ENCODE assay signal across 7 mouse cellular contexts in genomic region chr5:74941426-74941825, GRCm38 (mm10).
A peak's percentile ranks its signal among the peaks of the same experiment; 100 is the strongest.
DNase-seq lines count a peak whose midpoint lies in the region; ATAC-seq lines count a peak whose summit lies in the region.

No protein-coding gene starts in this region.

- H3K36me3 ChIP-seq in kidney, embryonic 16.5 days (ENCODE audit: insufficient read depth, low read length), result no peaks in the 10 kb centered on the region
- H3K36me3 ChIP-seq in embryonic facial prominence, embryonic 10.5 days (replicated peaks), result no peaks in the 10 kb centered on the region
- no peaks in the 10 kb centered on the region for H3K36me3 ChIP-seq in heart, embryonic 12.5 days
- no peaks in the 10 kb centered on the region for H3K36me3 ChIP-seq in limb, embryonic 15.5 days

- H3K27me3 ChIP-seq in kidney, embryonic 16.5 days (ENCODE audit: insufficient read depth, low read length), result peaks cover 31% of the 10 kb centered on the region
- peaks cover 62% of the 10 kb centered on the region for H3K27me3 ChIP-seq in embryonic facial prominence, embryonic 10.5 days (replicated peaks; ENCODE audit: low read depth, poor library complexity, severe bottlenecking)
- H3K27me3 ChIP-seq in heart, embryonic 12.5 days (replicated peaks), result peaks cover 36% of the 10 kb centered on the region
- 0 out of 2 replicates have a peak, but pooled peaks cover 4% of the 10 kb centered on the region for H3K27me3 ChIP-seq in limb, embryonic 15.5 days

- peak overlapping the region; percentile 28; the same call in 1 of the 2 replicates for H3K4me2 ChIP-seq in kidney, embryonic 16.5 days (replicated peaks; ENCODE audit: low read depth, low read length)
- peak overlapping the region; percentile 38 for H3K4me2 ChIP-seq in heart, embryonic 12.5 days
- H3K4me2 ChIP-seq in limb, embryonic 15.5 days, result peak overlapping the region; percentile 15; the same call in 1 of the 2 replicates

- no peak for DNase-seq in kidney, adult 18-20 months
- DNase-seq in embryonic facial prominence, embryonic 10.5 days (ENCODE audit: low spot score), result peak; percentile 73
- no peak for DNase-seq in left cerebral cortex, adult 18-20 months (ENCODE audit: low spot score in 2 of 2)
- DNase-seq in thymus, postnatal 4 days, result no peak

- 1% methylated on average over 13 of the region's 13 CpGs for WGBS in kidney, embryonic 16.5 days
- WGBS in embryonic facial prominence, embryonic 10.5 days, result under 1% methylated on average over 13 of the region's 13 CpGs
- WGBS in heart, embryonic 12.5 days, result 1% methylated on average over 13 of the region's 13 CpGs
- WGBS in limb, embryonic 15.5 days, result 2% methylated on average over 13 of the region's 13 CpGs

- H3K4me3 ChIP-seq in kidney, embryonic 16.5 days (ENCODE audit: low read length), result no peak overlapping the region
- peak overlapping the region; percentile 19; the same call in 1 of the 2 replicates for H3K4me3 ChIP-seq in embryonic facial prominence, embryonic 10.5 days
- H3K4me3 ChIP-seq in heart, embryonic 12.5 days, result no peak overlapping the region
- H3K4me3 ChIP-seq in limb, embryonic 15.5 days, result no peak overlapping the region

- H3K9ac ChIP-seq in kidney, embryonic 16.5 days (replicated peaks; ENCODE audit: low read length), result 0 out of 2 replicates have a peak overlapping the region, but pooled peaks have one; percentile 37
- H3K9ac ChIP-seq in heart, embryonic 12.5 days, result no peak overlapping the region
- no peak overlapping the region for H3K9ac ChIP-seq in limb, embryonic 15.5 days

- no peak for ATAC-seq in kidney, embryonic 16.5 days (ENCODE audit: low FRiP score, low TSS enrichment)
- no peak for ATAC-seq in heart, embryonic 12.5 days (ENCODE audit: insufficient number of reproducible peaks, low FRiP score)
- no peak for ATAC-seq in limb, embryonic 15.5 days (ENCODE audit: insufficient number of reproducible peaks, low FRiP score, low TSS enrichment, low read depth)

- H3K9me3 ChIP-seq in kidney, embryonic 16.5 days (ENCODE audit: low read length), result no peaks in the 10 kb centered on the region
- H3K9me3 ChIP-seq in embryonic facial prominence, embryonic 10.5 days, result no peaks in the 10 kb centered on the region
- H3K9me3 ChIP-seq in heart, embryonic 12.5 days (replicated peaks), result no peaks in the 10 kb centered on the region
- no peaks in the 10 kb centered on the region for H3K9me3 ChIP-seq in limb, embryonic 15.5 days

- H3K27ac ChIP-seq in kidney, embryonic 16.5 days (ENCODE audit: low read length), result no peak overlapping the region
- peak overlapping the region; percentile 44; the same call in 1 of the 2 replicates for H3K27ac ChIP-seq in embryonic facial prominence, embryonic 10.5 days (replicated peaks)
- H3K27ac ChIP-seq in heart, embryonic 12.5 days (ENCODE audit: poor library complexity, severe bottlenecking), result peak overlapping the region; percentile 7; the same call in 1 of the 2 replicates
- H3K27ac ChIP-seq in limb, embryonic 15.5 days, result peak overlapping the region; percentile 11; the same call in 1 of the 2 replicates

- peaks cover 14% of the 10 kb centered on the region; the same call in 1 of the 2 replicates for H3K4me1 ChIP-seq in kidney, embryonic 16.5 days (ENCODE audit: insufficient read depth, low read length)
- peaks cover 54% of the 10 kb centered on the region for H3K4me1 ChIP-seq in embryonic facial prominence, embryonic 10.5 days
- H3K4me1 ChIP-seq in heart, embryonic 12.5 days (replicated peaks), result peaks cover 43% of the 10 kb centered on the region
- peaks cover 25% of the 10 kb centered on the region for H3K4me1 ChIP-seq in limb, embryonic 15.5 days
